Mouse (Mus musculus): ENCODE data around the gene Etfrf1. TPM values are rescaled to one million over a fixed set of nuclear protein-coding genes. Genes with fewer than 3 reads are reported as not detected.

Etfrf1 gene
- total and polyA plus RNA-seq, 3 experiments: 1.5 to 47.8 (median 25.6) TPM

GRCm38 (mm10) chr6:145215826-145216225, 4.9 kb downstream of the Etfrf1 start:
- Histone ChIP-seq H3K4me3 (ENCODE audit: low read depth, low read length) (no peak overlapping the region), H3K9me3 (replicated peaks) (no peaks in the 10 kb centered on the region), H3K4me1 (ENCODE audit: insufficient read depth, low read depth, low read length) (peaks cover 6% of the 10 kb centered on the region), H3K36me3 (replicated peaks) (peaks cover 54% of the 10 kb centered on the region), H3K27me3 (ENCODE audit: insufficient read depth, low read length) (no peaks in the 10 kb centered on the region)
- DNase-seq (ENCODE audit: low spot score) (no peak), ATAC-seq (ENCODE audit: extremely low read depth, insufficient number of reproducible peaks, low FRiP score, poor library complexity, severe bottlenecking) (no peak)
- no peak for TF ChIP-seq GATA1 (IDR thresholded peaks at IDR 0.05; ENCODE audit: borderline replicate concordance, low read length)
- TF ChIP-seq POLR2AphosphoS5 (IDR thresholded peaks at IDR 0.05; ENCODE audit: insufficient replicate concordance, low read depth, low read length): no peak
- no peak for TF ChIP-seq TAL1 (conservative IDR thresholded peaks at IDR 0.05; ENCODE audit: low read depth, low read length)
- TF ChIP-seq CTCF (IDR thresholded peaks at IDR 0.05; ENCODE audit: low read depth, low read length): no peak
- no peak for TF ChIP-seq GATA2 (IDR thresholded peaks at IDR 0.05; ENCODE audit: borderline replicate concordance, low read depth, low read length)

- Histone ChIP-seq H3K9me3 (replicated peaks) (no peaks in the 10 kb centered on the region), H3K4me3 (ENCODE audit: low read depth, low read length) (no peak overlapping the region), H3K4me1 (ENCODE audit: insufficient read depth, low read depth, low read length) (no peaks in the 10 kb centered on the region), H3K36me3 (replicated peaks) (peaks cover 64% of the 10 kb centered on the region), H3K27me3 (ENCODE audit: insufficient read depth, low read length) (no peaks in the 10 kb centered on the region)
- DNase-seq (ENCODE audit: low spot score): no peak
- ATAC-seq (ENCODE audit: extremely low read depth, insufficient number of reproducible peaks, low FRiP score, poor library complexity, severe bottlenecking): no peak
- TF ChIP-seq TAL1 (conservative IDR thresholded peaks at IDR 0.05; ENCODE audit: low read depth, low read length) (no peak), GATA1 (IDR thresholded peaks at IDR 0.05; ENCODE audit: borderline replicate concordance, low read length) (no peak), POLR2AphosphoS5 (IDR thresholded peaks at IDR 0.05; ENCODE audit: insufficient replicate concordance, low read depth, low read length) (no peak), CTCF (IDR thresholded peaks at IDR 0.05; ENCODE audit: low read depth, low read length) (no peak), GATA2 (IDR thresholded peaks at IDR 0.05; ENCODE audit: borderline replicate concordance, low read depth, low read length) (no peak)
Observed at GRCm38 (mm10) chr6:145224246-145224645, 13.3 kb downstream of the Etfrf1 start.

- no peaks in the 10 kb centered on the region for H3K27me3 ChIP-seq (ENCODE audit: insufficient read depth, low read length)
- no peak for DNase-seq (ENCODE audit: low spot score)
- H3K4me3 ChIP-seq (ENCODE audit: low read depth, low read length): no peak overlapping the region
- no peaks in the 10 kb centered on the region for H3K4me1 ChIP-seq (ENCODE audit: insufficient read depth, low read depth, low read length)
- H3K36me3 ChIP-seq (replicated peaks): peaks cover 60% of the 10 kb centered on the region
- no peak for TF ChIP-seq GATA2 (IDR thresholded peaks at IDR 0.05; ENCODE audit: borderline replicate concordance, low read depth, low read length)
- no peak for TF ChIP-seq CTCF (IDR thresholded peaks at IDR 0.05; ENCODE audit: low read depth, low read length)
- TF ChIP-seq GATA1 (IDR thresholded peaks at IDR 0.05; ENCODE audit: borderline replicate concordance, low read length): no peak
- TF ChIP-seq TAL1 (conservative IDR thresholded peaks at IDR 0.05; ENCODE audit: low read depth, low read length): no peak
- TF ChIP-seq POLR2AphosphoS5 (IDR thresholded peaks at IDR 0.05; ENCODE audit: insufficient replicate concordance, low read depth, low read length): no peak
- H3K9me3 ChIP-seq (replicated peaks): no peaks in the 10 kb centered on the region
- ATAC-seq (ENCODE audit: extremely low read depth, insufficient number of reproducible peaks, low FRiP score, poor library complexity, severe bottlenecking): no peak
Observed at GRCm38 (mm10) chr6:145226296-145226695, 15.4 kb downstream of the Etfrf1 start.

DNA sequence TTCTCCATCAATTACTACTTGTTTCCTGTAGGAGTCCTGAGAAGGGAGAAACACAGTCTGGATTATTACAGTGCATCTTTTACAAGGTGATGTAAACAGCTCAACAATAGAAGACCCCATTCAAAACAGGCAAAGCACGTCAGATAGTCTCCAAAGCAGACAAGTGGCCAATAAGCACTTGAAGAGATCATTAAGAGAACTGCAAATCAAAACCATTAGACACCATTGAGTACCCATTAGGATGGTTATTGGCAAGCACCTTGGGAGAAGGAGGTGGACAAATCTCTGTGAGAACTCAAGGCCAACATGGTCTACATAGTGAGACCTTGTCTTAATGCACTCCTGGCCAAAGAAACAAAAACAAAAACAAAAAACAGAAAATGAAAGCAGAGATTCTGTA, 23.5 kb downstream of the Etfrf1 start:
- Histone ChIP-seq H3K36me3 (replicated peaks) (peaks cover 58% of the 10 kb centered on the region), H3K9me3 (replicated peaks) (no peaks in the 10 kb centered on the region)

DNA sequence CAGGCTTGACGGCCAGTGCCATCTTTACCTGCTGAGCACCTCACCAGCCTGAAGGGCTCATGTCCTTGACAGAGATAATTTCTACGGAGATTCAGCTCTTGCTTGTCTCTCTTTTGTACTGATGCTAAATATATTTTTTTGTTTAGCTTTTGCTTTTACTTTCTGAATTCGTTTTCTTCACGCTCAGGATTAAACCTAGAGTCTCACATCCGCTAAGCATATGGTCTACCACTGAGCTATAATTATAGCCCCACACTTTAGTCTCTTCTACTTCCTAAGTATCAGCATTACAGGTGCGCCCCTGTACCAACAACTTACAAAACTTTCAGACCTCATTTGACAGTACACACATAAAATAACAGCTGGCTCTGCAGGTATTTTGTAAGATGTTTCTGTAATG, 24.4 kb downstream of the Etfrf1 start:
- ATAC-seq (ENCODE audit: extremely low read depth, insufficient number of reproducible peaks, low FRiP score, poor library complexity, severe bottlenecking): no peak
- Histone ChIP-seq H3K4me3 (ENCODE audit: low read depth, low read length) (no peak overlapping the region), H3K4me1 (ENCODE audit: insufficient read depth, low read depth, low read length) (no peaks in the 10 kb centered on the region), H3K27me3 (ENCODE audit: insufficient read depth, low read length) (no peaks in the 10 kb centered on the region), H3K9me3 (replicated peaks) (no peaks in the 10 kb centered on the region), H3K36me3 (replicated peaks) (peaks cover 61% of the 10 kb centered on the region)
- DNase-seq (ENCODE audit: low spot score): no peak
- TF ChIP-seq TAL1 (conservative IDR thresholded peaks at IDR 0.05; ENCODE audit: low read depth, low read length) (no peak), GATA1 (IDR thresholded peaks at IDR 0.05; ENCODE audit: borderline replicate concordance, low read length) (no peak), POLR2AphosphoS5 (IDR thresholded peaks at IDR 0.05; ENCODE audit: insufficient replicate concordance, low read depth, low read length) (no peak), CTCF (IDR thresholded peaks at IDR 0.05; ENCODE audit: low read depth, low read length) (no peak), GATA2 (IDR thresholded peaks at IDR 0.05; ENCODE audit: borderline replicate concordance, low read depth, low read length) (no peak)

More for the DNA sequence above, 23.5 kb downstream of the Etfrf1 start:
- TF ChIP-seq TAL1 (conservative IDR thresholded peaks at IDR 0.05; ENCODE audit: low read depth, low read length) (no peak), CTCF (IDR thresholded peaks at IDR 0.05; ENCODE audit: low read depth, low read length) (no peak), GATA1 (IDR thresholded peaks at IDR 0.05; ENCODE audit: borderline replicate concordance, low read length) (no peak), POLR2AphosphoS5 (IDR thresholded peaks at IDR 0.05; ENCODE audit: insufficient replicate concordance, low read depth, low read length) (no peak), GATA2 (IDR thresholded peaks at IDR 0.05; ENCODE audit: borderline replicate concordance, low read depth, low read length) (no peak)
- H3K27me3 ChIP-seq (ENCODE audit: insufficient read depth, low read length): no peaks in the 10 kb centered on the region
- H3K4me1 ChIP-seq (ENCODE audit: insufficient read depth, low read depth, low read length): no peaks in the 10 kb centered on the region
- DNase-seq (ENCODE audit: low spot score) (no peak), ATAC-seq (ENCODE audit: extremely low read depth, insufficient number of reproducible peaks, low FRiP score, poor library complexity, severe bottlenecking) (no peak)
- no peak overlapping the region for H3K4me3 ChIP-seq (ENCODE audit: low read depth, low read length)

GRCm38 (mm10) chr6:145237148-145237547, 26.2 kb downstream of the Etfrf1 start:
- H3K27me3 ChIP-seq (ENCODE audit: insufficient read depth, low read length): no peaks in the 10 kb centered on the region
- H3K36me3 ChIP-seq (replicated peaks): peaks cover 63% of the 10 kb centered on the region
- DNase-seq (ENCODE audit: low spot score) (no peak), ATAC-seq (ENCODE audit: extremely low read depth, insufficient number of reproducible peaks, low FRiP score, poor library complexity, severe bottlenecking) (no peak)
- TF ChIP-seq TAL1 (conservative IDR thresholded peaks at IDR 0.05; ENCODE audit: low read depth, low read length) (no peak), GATA1 (IDR thresholded peaks at IDR 0.05; ENCODE audit: borderline replicate concordance, low read length) (no peak), POLR2AphosphoS5 (IDR thresholded peaks at IDR 0.05; ENCODE audit: insufficient replicate concordance, low read depth, low read length) (no peak)
- H3K9me3 ChIP-seq (replicated peaks): no peaks in the 10 kb centered on the region
- no peak overlapping the region for H3K4me3 ChIP-seq (ENCODE audit: low read depth, low read length)
- H3K4me1 ChIP-seq (ENCODE audit: insufficient read depth, low read depth, low read length): no peaks in the 10 kb centered on the region

Data from G1E (cell line).